Mouse (Mus musculus) cerebellum, adult 2 months (tissue): ENCODE measurements around the gene Anapc11. TPM values are rescaled to one million over a fixed set of nuclear protein-coding genes. Genes with fewer than 3 reads are reported as not detected.

Experiments used
- DNase-seq, 2 experiments: peaks; one replicate each; pipeline ENCODE4 v3.0.0; 2021
- H3K27ac ChIP-seq: fragments of 200-500 bp; 2 replicates; pipeline ENCODE4 v1.5.1; 2012; ENCODE audit warnings: low read length, control low read depth, inconsistent platforms; ENCODE audit not compliant: insufficient read depth
- H3K27me3 ChIP-seq: fragments of 200-500 bp; 2 replicates; pipeline ENCODE4 v1.6.1; 2012; ENCODE audit warnings: inconsistent platforms, mild to moderate bottlenecking, low read length, moderate library complexity; ENCODE audit not compliant: control insufficient read depth, insufficient read depth
- H3K4me1 ChIP-seq: fragments of 200-500 bp; 2 replicates; pipeline ENCODE4 v1.6.1; 2011; ENCODE audit warnings: low read length; ENCODE audit not compliant: control insufficient read depth, insufficient read depth
- H3K4me3 ChIP-seq: fragments of 200-500 bp; replicated peaks from 2 replicates; pipeline ENCODE3; 2011; ENCODE audit warnings: mild to moderate bottlenecking, low read depth, low read length, control low read depth; ENCODE audit not compliant: insufficient read depth
- CTCF ChIP-seq: fragments of 200-500 bp; IDR thresholded peaks from 2 replicates; pipeline ENCODE4 v1.5.1; 2011; ENCODE audit warnings: low read depth, mild to moderate bottlenecking, control low read depth, low read length, moderate library complexity, borderline replicate concordance; ENCODE audit not compliant: insufficient read depth
- POLR2A ChIP-seq: fragments of 200-500 bp; IDR thresholded peaks from 2 replicates; pipeline ENCODE4 v1.6.1; 2011; ENCODE audit warnings: low read length, control low read depth, borderline replicate concordance; ENCODE audit not compliant: insufficient read depth
- WGBS: fragments of 180-500 bp; shearing (Covaris S2); methylation state at CpG from one replicate; pipeline ENCODE4 v1.1.7; 2018; 5-methylcytosine and 5-hydroxymethylcytosine counted together
- polyA plus RNA-seq: library from polyadenylated mRNA; depleted of rRNA; stranded (reverse); fragments of >200 nt; gene quantifications from 2 replicates; pipeline ENCODE4 v1.2.3, GENCODE M21; 2012

The Anapc11 gene
- polyA plus RNA-seq, 1 experiment, result 178 TPM

DNA sequence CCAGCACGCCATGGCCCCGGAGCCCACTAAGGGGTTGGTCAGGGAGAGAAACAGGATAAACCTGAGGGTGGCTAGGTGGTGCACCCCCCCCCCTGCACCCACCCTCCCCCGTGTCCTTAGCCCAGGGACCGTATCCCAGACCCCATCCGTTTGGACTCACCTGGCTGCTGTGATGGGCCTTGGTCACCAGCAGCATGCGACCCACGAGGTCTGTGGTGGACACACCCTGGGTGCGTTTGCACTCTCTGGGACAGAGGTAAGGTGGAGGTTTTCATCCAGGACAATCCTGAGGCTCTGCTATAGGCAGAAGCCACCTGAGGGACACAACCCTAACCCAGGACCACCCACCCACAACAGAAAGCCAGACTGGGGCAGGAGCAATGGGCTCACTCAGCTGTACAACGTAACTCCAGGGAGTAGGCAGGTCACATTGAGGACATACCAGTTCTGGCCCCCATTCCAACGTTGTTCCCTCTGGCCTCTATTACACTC lies 15.3 kb downstream of the Anapc11 start:
- Histone ChIP-seq H3K27ac (peak overlapping the region; percentile 44; the same call in 1 of the 2 replicates), H3K4me3 (no peak overlapping the region), H3K27me3 (no peaks in the 10 kb centered on the region), H3K4me1 (peaks cover 32% of the 10 kb centered on the region)
- 38% methylated on average over 10 of the region's 10 CpGs for WGBS
- no peak for DNase-seq
- TF ChIP-seq CTCF (no peak), POLR2A (no peak)

DNA sequence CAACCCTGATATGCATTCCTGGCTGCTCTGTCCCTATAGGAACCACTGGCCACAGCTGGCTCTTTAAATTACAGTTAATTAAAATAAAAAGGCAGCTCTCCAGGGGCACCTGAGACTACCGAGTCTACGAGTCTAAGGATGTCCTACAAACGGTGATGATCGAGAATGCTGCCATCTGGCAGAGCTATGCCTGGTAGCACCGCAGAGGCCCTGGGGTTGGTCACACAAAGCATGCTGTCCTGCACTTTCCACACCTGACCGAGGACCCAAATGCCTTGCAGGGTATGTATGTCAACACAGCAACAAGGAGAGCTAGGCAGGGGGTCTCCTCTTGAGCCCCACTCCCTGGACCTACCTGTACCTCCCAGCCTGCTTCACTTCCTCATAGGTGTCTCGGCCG lies 15.8 kb downstream of the Anapc11 start:
- peak overlapping the region; percentile 44; the same call in 1 of the 2 replicates for H3K27ac ChIP-seq
- H3K4me1 ChIP-seq, result peaks cover 32% of the 10 kb centered on the region
- TF ChIP-seq POLR2A (no peak), CTCF (no peak)
- H3K4me3 ChIP-seq, result no peak overlapping the region
- 19% methylated on average over 8 of the region's 8 CpGs for WGBS
- DNase-seq, result peak in 1 of 2 experiments; percentile 44
- no peaks in the 10 kb centered on the region for H3K27me3 ChIP-seq

DNA sequence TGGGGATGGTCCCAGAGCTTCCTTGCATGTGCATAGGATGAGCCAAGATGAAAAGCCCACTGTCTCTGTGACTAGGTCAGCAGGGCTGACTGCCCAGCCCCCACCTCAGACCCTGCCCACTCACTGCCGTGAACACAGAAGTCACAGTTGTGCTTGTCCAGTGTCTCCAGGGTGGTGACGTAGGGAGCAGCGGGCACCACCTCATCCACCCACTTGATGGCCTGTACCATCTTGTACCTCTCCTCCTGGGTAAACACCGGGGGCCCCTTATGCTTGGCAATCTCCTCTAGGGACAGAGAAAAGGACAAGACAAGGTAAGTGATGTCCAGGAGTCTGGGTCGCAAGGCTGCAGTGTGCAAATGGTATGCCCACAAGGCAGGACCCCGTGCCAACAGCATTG lies 16.9 kb downstream of the Anapc11 start:
- Histone ChIP-seq H3K4me3 (no peak overlapping the region), H3K27ac (no peak overlapping the region), H3K4me1 (peaks cover 29% of the 10 kb centered on the region), H3K27me3 (no peaks in the 10 kb centered on the region)
- WGBS, result 71% methylated on average over 6 of the region's 6 CpGs
- peak in 1 of 2 experiments; percentile 30 for DNase-seq
- TF ChIP-seq CTCF, result no peak
- no peak for TF ChIP-seq POLR2A

DNA sequence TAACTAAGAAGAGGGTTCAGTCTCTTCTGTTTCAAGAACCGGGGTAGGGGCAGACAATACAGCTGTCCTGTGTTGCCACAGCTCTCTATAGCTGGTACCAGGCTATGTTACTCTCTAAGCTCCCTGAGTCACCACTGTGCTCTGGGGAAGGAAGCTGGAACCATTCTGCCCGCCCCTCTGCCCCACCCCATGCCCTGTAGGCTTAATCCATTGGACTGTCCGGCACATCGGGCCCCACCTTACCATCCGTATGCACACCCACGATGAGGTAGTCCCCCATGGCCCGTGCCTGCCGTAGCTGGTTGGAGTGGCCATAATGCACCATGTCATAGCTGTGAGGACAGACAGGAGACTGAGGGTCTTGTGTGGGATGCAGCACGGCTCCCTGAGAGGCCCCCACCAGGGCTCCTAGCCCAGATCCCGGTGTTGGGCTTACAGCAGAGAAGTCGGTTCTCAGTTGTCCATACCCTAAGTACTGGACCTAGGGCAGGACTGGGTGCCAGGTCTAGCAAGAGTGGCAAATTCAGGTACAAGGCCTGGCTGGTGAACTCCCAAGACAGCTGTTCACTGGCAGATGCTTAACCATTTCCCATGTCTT lies 17.5 kb downstream of the Anapc11 start:
- peak in 1 of 2 experiments; percentile 15 for DNase-seq
- 74% methylated on average over 11 of the region's 11 CpGs for WGBS
- no peak overlapping the region for H3K27ac ChIP-seq
- TF ChIP-seq POLR2A (no peak), CTCF (no peak)
- H3K27me3 ChIP-seq, result no peaks in the 10 kb centered on the region
- H3K4me3 ChIP-seq, result peak overlapping the region; percentile 27
- peaks cover 29% of the 10 kb centered on the region for H3K4me1 ChIP-seq

DNA sequence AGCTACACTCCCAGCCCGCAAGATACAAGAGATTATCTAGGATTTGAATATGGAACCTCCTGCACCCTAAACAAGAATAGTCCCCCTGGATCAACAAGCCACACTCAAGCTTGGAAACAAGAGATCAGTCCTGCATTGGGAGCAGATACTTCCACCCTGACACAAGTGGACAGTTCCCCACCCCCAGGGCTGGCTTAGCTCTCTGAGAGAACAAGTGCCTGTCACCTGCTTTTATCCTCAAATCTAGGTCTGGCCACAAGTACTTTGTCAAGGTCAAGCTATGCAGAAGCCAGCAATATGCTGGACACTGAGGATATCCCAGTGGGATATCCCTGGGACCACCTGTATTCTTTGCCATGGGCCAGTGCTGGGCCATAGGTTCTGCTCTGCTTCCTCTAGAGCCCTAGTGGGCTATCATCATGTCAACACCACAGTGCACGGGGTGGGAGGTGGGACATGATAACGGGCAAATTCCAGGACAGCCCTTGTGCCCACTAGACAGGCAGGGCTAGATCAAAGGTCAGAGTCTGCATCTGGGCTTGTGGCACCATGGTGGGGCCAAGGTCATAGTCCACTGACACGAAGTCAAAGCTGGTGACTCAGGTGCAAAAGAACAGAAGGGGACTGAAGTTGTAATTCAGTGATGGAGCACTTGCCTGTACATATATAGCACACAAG lies 18.5 kb downstream of the Anapc11 start:
- H3K4me3 ChIP-seq, result peak overlapping the region; percentile 73
- peak overlapping the region; percentile 80; the same call in 1 of the 2 replicates for H3K27ac ChIP-seq
- WGBS, result 18% methylated on average over 4 of the region's 4 CpGs
- H3K27me3 ChIP-seq, result no peaks in the 10 kb centered on the region
- no peak for TF ChIP-seq CTCF
- TF ChIP-seq POLR2A, result no peak
- peak in 1 of 2 experiments; percentile 33 for DNase-seq
- H3K4me1 ChIP-seq, result peaks cover 29% of the 10 kb centered on the region

DNA sequence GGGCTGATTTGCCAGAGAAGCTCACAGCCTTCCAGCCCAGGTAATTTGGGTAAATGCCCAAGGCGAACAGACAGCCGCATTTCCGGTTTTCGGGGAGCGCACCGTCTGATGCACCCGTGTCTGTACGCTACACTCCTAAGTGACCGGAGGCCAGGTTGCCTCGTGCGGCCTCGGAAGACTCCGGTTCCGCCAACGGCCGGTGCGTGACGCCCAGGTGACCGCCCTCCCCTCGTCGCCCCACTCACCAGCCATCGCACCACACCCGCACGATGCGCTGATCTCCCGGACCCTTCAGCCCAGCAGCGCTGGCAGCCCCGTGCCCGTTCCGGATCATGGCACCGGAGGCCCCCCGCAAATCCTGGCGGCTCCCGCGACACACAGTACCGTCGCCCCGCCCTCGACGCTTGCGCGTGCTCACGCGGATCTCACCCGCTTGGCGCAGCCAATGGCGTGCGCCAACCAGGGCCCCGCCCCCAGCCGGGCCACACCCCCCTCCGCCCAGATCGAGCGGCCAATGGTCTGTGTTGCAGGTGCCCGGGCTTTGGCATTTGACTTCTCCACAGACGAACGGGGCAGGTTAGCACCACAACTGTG lies 19.4 kb downstream of the Anapc11 start, which contains the start of gene Pcyt2:
TSS of gene Pcyt2 (minus strand) at position 418 of the 594 bp plus-strand sequence.
- peak; percentile 94 to 95 for DNase-seq
- Histone ChIP-seq H3K4me1 (peaks cover 29% of the 10 kb centered on the region), H3K4me3 (peak within 1 kb of the TSS; percentile 73), H3K27me3 (no peaks in the 10 kb centered on the region), H3K27ac (peak within 1 kb of the TSS; percentile 80)
- TF ChIP-seq POLR2A (peak; percentile 89), CTCF (no peak)
- under 1% methylated on average over 56 of the region's 56 CpGs for WGBS

DNA sequence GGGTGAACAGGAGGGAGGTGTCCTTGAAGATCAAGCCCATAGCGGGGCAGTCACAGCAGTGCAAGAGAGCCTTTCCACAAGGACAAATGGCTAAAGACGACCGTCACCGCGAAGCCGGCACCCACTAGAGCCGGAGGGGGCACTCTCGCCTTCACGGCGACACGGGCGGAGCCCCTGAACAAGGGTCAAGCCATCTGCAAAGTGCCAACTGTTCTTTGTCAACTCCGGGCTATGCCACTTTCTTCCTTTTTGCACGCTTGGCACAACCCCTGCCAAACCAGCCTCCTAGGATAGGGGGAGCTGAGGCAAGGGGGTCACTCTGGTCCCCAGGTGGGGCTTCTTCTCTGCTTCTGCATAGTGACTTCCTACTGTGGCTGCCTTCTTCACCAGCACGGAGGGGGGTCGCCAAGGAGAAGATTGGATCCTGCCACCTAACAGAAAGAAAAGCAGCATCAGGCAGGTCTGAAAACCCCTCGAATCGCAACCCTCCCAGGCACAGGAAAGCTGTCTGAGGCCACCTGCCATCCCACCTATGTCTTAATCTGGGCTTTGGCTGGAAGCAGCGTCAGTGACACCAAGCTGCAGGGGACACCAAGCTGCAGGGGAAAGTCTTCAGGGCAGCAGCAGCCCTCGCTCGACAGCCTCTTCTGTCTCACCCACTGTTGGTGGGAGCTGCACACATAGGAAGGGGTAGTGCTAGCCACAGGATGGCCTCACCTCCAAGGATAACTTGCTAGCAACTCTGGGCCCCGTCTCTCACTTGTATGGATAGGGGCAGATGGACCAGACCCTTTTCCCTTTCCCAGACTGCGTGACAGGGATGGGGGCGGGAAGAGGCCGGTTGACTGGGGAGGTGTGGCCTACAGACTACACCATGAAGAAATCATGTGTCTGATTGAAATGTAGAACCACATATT lies 20.7 kb downstream of the Anapc11 start:
- 89% methylated on average over 25 of the region's 25 CpGs for WGBS
- Histone ChIP-seq H3K4me3 (no peak overlapping the region), H3K27me3 (no peaks in the 10 kb centered on the region), H3K27ac (no peak overlapping the region), H3K4me1 (peaks cover 19% of the 10 kb centered on the region)
- DNase-seq, result peak in 1 of 2 experiments; percentile 27
- no peak for TF ChIP-seq POLR2A
- TF ChIP-seq CTCF, result no peak

DNA sequence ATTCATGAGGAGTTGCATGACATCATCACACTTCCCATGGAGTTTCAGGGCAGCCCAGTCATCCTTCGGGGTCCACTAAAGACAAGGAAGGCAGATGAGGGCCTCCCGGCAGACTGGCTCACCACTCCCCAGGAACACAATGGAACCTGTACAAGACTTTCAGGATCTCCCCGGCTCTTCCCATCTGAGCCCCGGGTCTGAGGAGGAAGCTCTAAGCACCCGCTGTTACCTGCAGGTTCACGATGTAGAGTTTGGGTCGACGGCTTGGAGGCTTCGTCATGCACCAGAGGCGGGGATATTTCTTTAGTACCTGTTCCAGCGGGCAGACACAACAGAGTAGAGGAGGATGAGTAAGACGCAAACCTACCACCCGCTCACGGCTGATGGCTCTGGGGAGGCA lies 22.0 kb downstream of the Anapc11 start:
- DNase-seq, result no peak
- no peak overlapping the region for H3K4me3 ChIP-seq
- TF ChIP-seq POLR2A, result no peak
- TF ChIP-seq CTCF, result no peak
- no peaks in the 10 kb centered on the region for H3K27me3 ChIP-seq
- WGBS, result 91% methylated on average over 14 of the region's 14 CpGs
- H3K27ac ChIP-seq, result no peak overlapping the region
- H3K4me1 ChIP-seq, result peaks cover 15% of the 10 kb centered on the region
